Mouse (Mus musculus): ENCODE results near the gene Rnf39. TPM values are rescaled to one million over a fixed set of nuclear protein-coding genes. Genes with fewer than 3 reads are reported as not detected.

Gene Rnf39
- polyA plus RNA-seq (2017; shearing (Covaris generic)): 0.53 TPM

DNA sequence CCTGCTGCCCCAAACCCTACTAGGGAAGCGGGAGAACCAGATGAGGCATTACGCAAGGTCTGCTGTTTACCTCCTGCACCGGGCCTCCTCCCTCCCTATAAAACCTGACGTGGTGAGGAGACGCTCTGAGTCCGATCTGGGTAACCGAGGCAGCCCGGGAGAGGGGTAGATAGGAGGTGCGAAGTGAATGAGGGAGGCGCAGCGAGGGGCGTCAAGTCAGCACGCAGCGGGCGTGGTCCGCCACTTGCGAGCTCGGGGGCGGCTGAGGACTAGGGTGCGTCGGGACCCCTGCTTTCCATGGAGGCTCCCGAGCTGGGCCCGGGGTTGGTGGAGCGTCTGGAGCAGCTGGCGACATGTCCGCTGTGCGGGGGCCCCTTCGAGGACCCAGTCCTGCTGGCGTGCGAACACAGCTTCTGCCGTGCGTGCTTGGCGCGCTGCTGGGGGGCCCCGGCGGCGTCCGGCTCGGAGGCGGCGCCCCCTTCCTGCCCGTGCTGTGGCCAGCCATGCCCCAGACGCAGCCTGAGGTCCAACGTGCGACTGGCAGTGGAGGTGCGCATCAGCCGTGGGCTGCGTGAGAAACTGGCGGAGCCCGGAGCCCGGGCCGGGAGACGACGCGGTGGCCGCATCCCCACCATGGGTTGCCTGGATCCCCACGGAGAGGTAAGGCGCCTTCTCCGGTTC is at the start of gene Rnf39:
Rnf39 (plus strand) TSS at position 128 of the 681 bp plus-strand sequence.

DNA sequence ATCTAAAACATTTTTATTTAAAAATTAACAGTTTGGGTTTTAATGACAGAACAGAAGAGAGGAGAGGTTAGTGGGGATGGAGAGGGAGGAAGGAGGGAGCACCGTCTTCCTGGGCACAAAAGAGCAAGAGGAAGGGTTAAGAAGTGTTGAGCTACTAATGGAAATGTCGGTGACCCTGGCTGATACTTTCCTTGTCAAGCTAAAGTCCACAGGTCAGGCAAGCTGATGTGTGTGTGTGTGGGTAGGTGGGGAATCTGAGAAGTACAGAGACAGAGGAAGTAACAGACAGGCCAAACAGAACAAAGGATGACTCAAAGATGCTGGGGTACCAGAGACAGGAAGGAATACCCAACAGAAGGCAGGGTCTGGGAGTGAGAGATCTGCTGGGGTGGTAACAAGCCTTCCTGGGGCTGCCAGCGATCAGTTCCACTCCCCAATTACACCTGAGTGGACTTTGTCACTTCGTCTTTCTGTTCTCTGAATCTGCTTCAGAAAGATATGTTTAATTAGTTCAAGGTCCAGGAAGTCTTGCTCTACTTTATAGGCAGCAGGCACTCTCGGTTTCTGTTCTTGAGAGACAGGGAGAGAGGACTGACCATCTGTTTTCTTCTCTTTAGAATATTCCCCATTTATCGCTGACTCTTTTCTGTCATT is 45.0 kb upstream of the Rnf39 start, which contains the start of gene Trim31:
Trim31 (plus strand) TSS at position 567 of the 654 bp plus-strand sequence.

DNA sequence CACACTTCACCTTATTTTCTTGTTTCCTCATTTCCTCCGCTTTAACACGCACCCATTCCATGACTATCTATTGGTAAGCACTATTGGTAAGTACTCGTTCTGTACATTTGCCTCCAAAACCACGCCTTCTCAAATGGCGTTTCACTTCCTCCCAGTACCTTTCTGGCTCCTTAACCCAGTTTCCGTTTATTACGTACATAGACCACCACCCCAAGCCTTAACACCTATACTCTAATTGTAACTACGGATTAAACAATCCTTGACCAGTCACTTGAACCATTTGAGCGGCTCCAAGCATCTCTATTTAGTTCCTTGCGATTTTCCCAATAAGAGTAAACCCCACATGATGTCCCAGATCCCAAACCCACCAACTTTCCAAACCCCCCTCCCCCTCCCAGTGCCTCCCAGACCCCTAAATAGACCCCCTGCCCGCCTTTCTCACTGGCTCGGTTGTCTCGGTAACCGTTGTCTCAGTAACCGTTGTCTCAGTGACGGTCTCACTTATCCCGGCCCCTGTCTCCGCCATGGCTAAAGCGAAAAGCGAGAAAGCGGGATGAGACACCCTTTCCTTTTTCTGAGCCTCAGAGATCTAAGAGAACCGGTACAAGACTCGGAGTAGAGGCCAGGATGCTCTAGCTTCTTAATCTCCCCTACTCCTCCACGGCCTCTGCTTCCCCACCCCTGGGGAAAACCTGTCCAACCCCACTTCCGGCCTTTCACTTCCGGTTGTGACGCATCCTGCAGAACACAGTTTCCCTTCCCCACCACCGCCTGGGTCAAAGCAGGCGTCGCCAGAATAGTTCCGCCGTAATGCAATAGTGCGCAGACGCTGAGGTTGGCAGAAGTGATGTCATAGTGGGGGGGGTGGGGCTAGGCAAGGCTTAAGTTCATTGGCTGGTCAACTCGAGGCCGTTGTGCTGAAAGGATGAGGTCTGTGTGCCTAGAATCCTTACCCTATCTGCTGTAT is 8.5 kb downstream of the Rnf39 start, which contains the start of gene Ppp1r11:
Ppp1r11 (minus strand) TSS at position 761 of the 967 bp plus-strand sequence.

DNA sequence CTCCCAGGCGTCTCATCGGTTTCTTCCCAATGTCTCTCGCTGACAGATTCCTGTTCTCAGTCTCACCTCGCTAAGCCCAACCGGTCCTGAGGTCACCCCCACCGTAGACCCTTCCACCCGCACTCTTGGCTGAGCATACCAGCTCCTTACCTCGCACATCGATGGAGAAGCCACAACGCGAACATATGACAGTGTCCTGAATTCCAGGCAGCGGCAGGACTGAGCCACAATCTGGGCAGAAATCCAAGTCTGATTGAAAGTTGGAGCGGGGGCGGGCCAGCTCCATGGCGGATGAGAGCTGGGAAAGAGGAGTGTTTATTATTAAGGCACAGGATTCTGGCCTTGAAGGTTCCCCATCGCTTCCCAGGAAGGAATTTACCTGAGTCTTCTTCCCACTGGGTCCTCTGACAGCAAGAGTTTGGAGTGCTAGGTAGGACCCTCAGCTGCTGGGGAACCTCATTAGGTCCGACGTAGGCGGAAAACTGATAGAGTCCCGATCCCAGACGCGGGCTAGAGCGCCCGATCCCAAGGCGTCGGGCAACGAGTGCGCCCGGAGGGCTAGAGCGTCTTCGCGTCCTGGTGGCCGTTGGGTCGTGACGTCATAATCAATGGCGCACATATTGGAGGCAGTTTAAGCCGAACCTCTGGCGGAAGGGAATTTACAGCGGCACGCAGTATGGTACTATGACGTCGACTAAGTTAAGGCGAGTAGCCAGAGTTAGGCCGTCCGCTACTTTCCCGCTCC is 15.5 kb downstream of the Rnf39 start, which contains the start of the genes Znrd1 and Znrd1as:
Znrd1 (minus strand) TSS at position 561 of the 745 bp plus-strand sequence.
Znrd1as (plus strand) TSS at position 594 of the 745 bp plus-strand sequence.

DNA sequence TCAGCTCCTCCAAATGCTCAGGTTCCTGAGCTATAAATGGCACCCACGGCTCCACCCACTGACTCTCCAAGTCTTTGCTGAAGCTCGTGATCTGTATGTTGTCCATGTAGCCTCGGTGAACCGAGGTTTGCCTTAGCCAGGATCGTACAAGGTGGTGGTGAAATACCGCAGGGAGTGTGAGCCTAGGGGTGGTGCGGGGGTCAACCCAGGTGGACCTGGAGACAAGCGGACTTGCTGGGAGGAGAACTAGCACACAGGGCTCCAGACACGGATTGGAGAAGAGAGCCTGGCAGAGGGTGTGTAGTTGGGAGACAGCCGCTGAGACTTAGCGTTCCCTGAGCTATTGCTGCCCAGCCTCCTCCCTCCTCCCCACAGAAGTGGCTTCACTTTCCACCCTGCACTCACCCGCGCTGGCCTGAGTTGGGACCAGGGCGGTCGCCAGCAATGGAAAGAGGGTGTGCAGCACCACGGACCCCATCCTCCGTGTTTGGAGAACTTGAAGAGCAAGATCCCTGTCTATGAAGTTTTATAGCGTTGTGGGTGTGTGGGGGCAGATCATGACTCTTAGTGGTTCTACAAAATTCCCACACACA is 38.6 kb downstream of the Rnf39 start, which contains the start of gene 2410137M14Rik:
2410137M14Rik (minus strand) TSS at position 17 of the 593 bp plus-strand sequence.

DNA sequence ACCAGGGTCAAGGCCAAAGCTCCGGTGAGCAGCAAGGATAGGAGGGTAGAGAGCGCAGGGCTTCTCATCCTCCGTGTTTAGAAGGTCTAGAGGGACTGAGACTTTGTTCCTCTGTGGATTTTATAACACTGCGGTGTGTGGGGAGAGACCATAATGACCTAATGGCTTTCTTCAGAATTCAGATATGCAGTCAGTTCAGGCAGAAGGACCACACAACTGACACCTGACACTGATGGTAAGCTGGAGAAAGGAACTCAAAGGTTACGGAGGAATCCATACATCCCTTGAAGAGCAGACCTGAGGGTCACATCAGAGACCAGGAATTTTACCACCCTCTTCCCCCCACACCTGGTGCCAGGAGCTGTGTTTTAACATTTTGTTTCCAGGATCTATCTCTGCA is 46.7 kb downstream of the Rnf39 start, which contains the start of gene H2-M5:
H2-M5 (minus strand) TSS at position 101 of the 400 bp plus-strand sequence.

Other genes with a start within 250 kb of the Rnf39 start
- not detected for gene H2-M10.5, start 170.0 kb upstream of the Rnf39 start, polyA plus RNA-seq (2017; shearing (Covaris generic))
- gene H2-M10.6, start 130.7 kb upstream of the Rnf39 start, polyA plus RNA-seq (2017; shearing (Covaris generic)): not detected
- 141 TPM for gene Trim26, start 105.8 kb upstream of the Rnf39 start, polyA plus RNA-seq (2017; shearing (Covaris generic))
- gene Trim15, start 75.7 kb upstream of the Rnf39 start, polyA plus RNA-seq (2017; shearing (Covaris generic)): 0.26 TPM
- not detected for gene Trim10, start 73.3 kb upstream of the Rnf39 start, polyA plus RNA-seq (2017; shearing (Covaris generic))
- gene Trim40, start 52.8 kb upstream of the Rnf39 start, polyA plus RNA-seq (2017; shearing (Covaris generic)): not detected
- gene Trim31, start 44.8 kb upstream of the Rnf39 start, polyA plus RNA-seq (2017; shearing (Covaris generic)): not detected
- 108 TPM for gene Ppp1r11, start 8.8 kb downstream of the Rnf39 start, polyA plus RNA-seq (2017; shearing (Covaris generic))
- 99.8 TPM for gene Znrd1, start 15.6 kb downstream of the Rnf39 start, polyA plus RNA-seq (2017; shearing (Covaris generic))
- gene Znrd1as, start 15.7 kb downstream of the Rnf39 start, polyA plus RNA-seq (2017; shearing (Covaris generic)): 1.2 TPM
- not detected for gene 2410137M14Rik, start 38.3 kb downstream of the Rnf39 start, polyA plus RNA-seq (2017; shearing (Covaris generic))
- not detected for gene H2-M5, start 46.6 kb downstream of the Rnf39 start, polyA plus RNA-seq (2017; shearing (Covaris generic))
- not detected for gene Zfp57, start 58.2 kb downstream of the Rnf39 start, polyA plus RNA-seq (2017; shearing (Covaris generic))
- gene Mog, start 80.5 kb downstream of the Rnf39 start, polyA plus RNA-seq (2017; shearing (Covaris generic)): not detected
- gene Gabbr1, start 103.0 kb downstream of the Rnf39 start, polyA plus RNA-seq (2017; shearing (Covaris generic)): 15.7 TPM
- 0.16 TPM for gene Olfr90, start 145.6 kb downstream of the Rnf39 start, polyA plus RNA-seq (2017; shearing (Covaris generic))
- not detected for gene Olfr91, start 155.4 kb downstream of the Rnf39 start, polyA plus RNA-seq (2017; shearing (Covaris generic))
- not detected for gene Olfr92, start 177.2 kb downstream of the Rnf39 start, polyA plus RNA-seq (2017; shearing (Covaris generic))
- gene Olfr93, start 218.6 kb downstream of the Rnf39 start, polyA plus RNA-seq (2017; shearing (Covaris generic)): not detected